Mouse (Mus musculus): ENCODE measurements at regions not wholly inside any gene's neighbourhood (a gene's known extent, or its start where the extent isn't known, plus 50 kb on each side); places are given as distances from the start of the nearest gene placed in this dataset.

DNA sequence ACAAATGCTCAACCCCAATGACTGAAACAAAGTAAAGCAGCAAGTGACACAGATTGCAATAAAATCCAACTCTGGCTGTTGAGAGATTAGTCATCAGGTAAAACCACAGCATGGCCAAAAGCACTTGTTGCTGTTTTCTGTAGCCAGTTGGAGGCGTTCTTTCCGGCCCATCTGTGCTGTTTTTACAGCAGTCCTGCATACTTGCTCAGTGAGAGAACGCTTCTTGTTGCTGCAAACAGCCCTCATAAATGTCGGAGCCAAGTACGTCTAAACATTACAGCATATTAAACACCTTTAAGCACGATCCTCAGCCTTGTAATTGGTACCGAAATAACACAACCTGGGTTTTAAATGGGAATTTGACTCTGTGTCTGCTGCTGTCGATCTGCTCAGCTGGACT lies 65.6 kb upstream of the Hs3st3a1 start:
- WGBS = 86% methylated on average over 8 of the region's 8 CpGs
- no peaks in the 10 kb centered on the region for H3K4me1 ChIP-seq (ENCODE audit: control insufficient read depth, insufficient read depth, low read length)
- no peaks in the 10 kb centered on the region for H3K36me3 ChIP-seq (replicated peaks; ENCODE audit: control insufficient read depth, insufficient read depth, low read depth, low read length)
- H3K9me3 ChIP-seq (replicated peaks; ENCODE audit: control insufficient read depth, low read length) = no peaks in the 10 kb centered on the region
- no peaks in the 10 kb centered on the region for H3K27me3 ChIP-seq (ENCODE audit: control insufficient read depth, insufficient read depth, low read length)
- H3K27ac ChIP-seq (replicated peaks; ENCODE audit: low read depth, low read length) = no peak overlapping the region
- no peak overlapping the region for H3K4me3 ChIP-seq (ENCODE audit: low read depth, low read length)
- H3K9ac ChIP-seq (replicated peaks; ENCODE audit: low read length) = no peak overlapping the region
- no peak for DNase-seq (ENCODE audit: low spot score)
- H3K4me2 ChIP-seq (ENCODE audit: low read depth, low read length) = no peak overlapping the region
- no peak for ATAC-seq (replicated peaks; ENCODE audit: insufficient number of reproducible peaks, low FRiP score, low TSS enrichment, low read depth)

- Histone ChIP-seq H3K9ac (replicated peaks; ENCODE audit: low read length) (no peak overlapping the region), H3K4me1 (ENCODE audit: control insufficient read depth, insufficient read depth, low read length) (no peaks in the 10 kb centered on the region), H3K4me2 (ENCODE audit: low read depth, low read length) (no peak overlapping the region), H3K4me3 (ENCODE audit: low read depth, low read length) (no peak overlapping the region), H3K36me3 (replicated peaks; ENCODE audit: control insufficient read depth, insufficient read depth, low read depth, low read length) (no peaks in the 10 kb centered on the region), H3K9me3 (replicated peaks; ENCODE audit: control insufficient read depth, low read length) (no peaks in the 10 kb centered on the region), H3K27ac (replicated peaks; ENCODE audit: low read depth, low read length) (no peak overlapping the region), H3K27me3 (ENCODE audit: control insufficient read depth, insufficient read depth, low read length) (no peaks in the 10 kb centered on the region)
- WGBS = 65% methylated on average over 11 of the region's 11 CpGs
- ATAC-seq (replicated peaks; ENCODE audit: insufficient number of reproducible peaks, low FRiP score, low TSS enrichment, low read depth) (no peak), DNase-seq (ENCODE audit: low spot score) (no peak)
These were observed 99.7 kb upstream of the Hs3st3a1 start for GRCm38 (mm10) chr11:64335456-64335855.

- no peak overlapping the region for H3K27ac ChIP-seq (replicated peaks; ENCODE audit: low read depth, low read length)
- no peak for ATAC-seq (replicated peaks; ENCODE audit: insufficient number of reproducible peaks, low FRiP score, low TSS enrichment, low read depth)
- H3K4me2 ChIP-seq (ENCODE audit: low read depth, low read length) = no peak overlapping the region
- no peak for DNase-seq (ENCODE audit: low spot score)
- H3K36me3 ChIP-seq (replicated peaks; ENCODE audit: control insufficient read depth, insufficient read depth, low read depth, low read length) = no peaks in the 10 kb centered on the region
- no peaks in the 10 kb centered on the region for H3K9me3 ChIP-seq (replicated peaks; ENCODE audit: control insufficient read depth, low read length)
- 88% methylated on average over 7 of the region's 7 CpGs for WGBS
- no peak overlapping the region for H3K4me3 ChIP-seq (ENCODE audit: low read depth, low read length)
- no peaks in the 10 kb centered on the region for H3K27me3 ChIP-seq (ENCODE audit: control insufficient read depth, insufficient read depth, low read length)
- no peaks in the 10 kb centered on the region for H3K4me1 ChIP-seq (ENCODE audit: control insufficient read depth, insufficient read depth, low read length)
- H3K9ac ChIP-seq (replicated peaks; ENCODE audit: low read length) = no peak overlapping the region
These were observed 102.7 kb upstream of the Hs3st3a1 start for GRCm38 (mm10) chr11:64332406-64332805.

- Histone ChIP-seq H3K9me3 (replicated peaks; ENCODE audit: control insufficient read depth, low read length) (no peaks in the 10 kb centered on the region), H3K27me3 (ENCODE audit: control insufficient read depth, insufficient read depth, low read length) (no peaks in the 10 kb centered on the region), H3K4me3 (ENCODE audit: low read depth, low read length) (no peak overlapping the region), H3K36me3 (replicated peaks; ENCODE audit: control insufficient read depth, insufficient read depth, low read depth, low read length) (no peaks in the 10 kb centered on the region), H3K4me2 (ENCODE audit: low read depth, low read length) (no peak overlapping the region), H3K9ac (replicated peaks; ENCODE audit: low read length) (no peak overlapping the region), H3K4me1 (ENCODE audit: control insufficient read depth, insufficient read depth, low read length) (no peaks in the 10 kb centered on the region), H3K27ac (replicated peaks; ENCODE audit: low read depth, low read length) (no peak overlapping the region)
- ATAC-seq (replicated peaks; ENCODE audit: insufficient number of reproducible peaks, low FRiP score, low TSS enrichment, low read depth) = no peak
- DNase-seq (ENCODE audit: low spot score) = no peak
- WGBS = 76% methylated on average over 5 of the region's 5 CpGs
These were observed 103.3 kb upstream of the Hs3st3a1 start for GRCm38 (mm10) chr11:64331811-64332210.

DNA sequence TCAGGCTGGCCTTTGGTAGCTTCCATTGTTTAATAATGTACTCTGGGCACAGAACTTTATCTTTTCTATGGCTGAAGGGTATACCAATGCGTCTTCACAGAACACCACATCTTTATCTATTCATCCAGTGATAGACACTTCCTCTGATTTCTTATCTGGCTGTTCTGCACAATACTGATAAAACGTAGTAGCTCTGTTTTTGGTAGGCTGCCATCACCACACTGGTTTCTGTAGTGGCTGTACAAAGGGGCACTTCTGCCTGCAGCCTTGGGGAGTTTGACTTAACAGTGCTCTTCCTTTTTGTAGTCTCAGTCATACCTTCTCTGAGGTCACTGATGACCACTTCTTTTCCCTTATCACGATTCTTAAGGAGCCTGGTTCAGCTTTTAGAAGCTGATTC lies 106.0 kb upstream of the Hs3st3a1 start:
- Histone ChIP-seq H3K27me3 (ENCODE audit: control insufficient read depth, insufficient read depth, low read length) (no peaks in the 10 kb centered on the region), H3K9me3 (replicated peaks; ENCODE audit: control insufficient read depth, low read length) (no peaks in the 10 kb centered on the region), H3K36me3 (replicated peaks; ENCODE audit: control insufficient read depth, insufficient read depth, low read depth, low read length) (no peaks in the 10 kb centered on the region), H3K9ac (replicated peaks; ENCODE audit: low read length) (no peak overlapping the region), H3K27ac (replicated peaks; ENCODE audit: low read depth, low read length) (no peak overlapping the region), H3K4me3 (ENCODE audit: low read depth, low read length) (no peak overlapping the region), H3K4me1 (ENCODE audit: control insufficient read depth, insufficient read depth, low read length) (no peaks in the 10 kb centered on the region), H3K4me2 (ENCODE audit: low read depth, low read length) (no peak overlapping the region)
- no peak for DNase-seq (ENCODE audit: low spot score)
- no peak for ATAC-seq (replicated peaks; ENCODE audit: insufficient number of reproducible peaks, low FRiP score, low TSS enrichment, low read depth)
- WGBS = 82% methylated on average over 3 of the region's 3 CpGs

DNA sequence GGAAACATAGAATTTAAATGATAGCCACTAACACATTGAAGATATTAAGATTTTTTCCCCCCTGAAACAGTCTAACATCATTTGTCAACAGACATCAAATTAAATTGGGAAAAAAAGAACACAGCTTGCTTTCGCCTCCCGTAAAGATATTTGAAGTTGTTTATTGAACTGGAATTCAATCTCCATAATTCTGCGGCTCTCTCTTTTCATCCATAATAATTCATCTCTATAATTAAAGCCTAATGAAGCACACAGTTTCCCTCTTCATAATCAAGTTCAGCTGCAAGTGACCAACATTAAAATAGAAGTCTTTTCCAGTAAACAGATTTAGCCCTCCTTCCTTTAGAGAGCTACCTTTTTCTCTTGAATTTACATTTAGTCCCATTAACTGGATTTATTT lies 107.4 kb upstream of the Hs3st3a1 start:
- no peak for ATAC-seq (replicated peaks; ENCODE audit: insufficient number of reproducible peaks, low FRiP score, low TSS enrichment, low read depth)
- no peak for DNase-seq (ENCODE audit: low spot score)
- no peak overlapping the region for H3K27ac ChIP-seq (replicated peaks; ENCODE audit: low read depth, low read length)
- no peaks in the 10 kb centered on the region for H3K36me3 ChIP-seq (replicated peaks; ENCODE audit: control insufficient read depth, insufficient read depth, low read depth, low read length)
- no peak overlapping the region for H3K4me2 ChIP-seq (ENCODE audit: low read depth, low read length)
- H3K9ac ChIP-seq (replicated peaks; ENCODE audit: low read length) = no peak overlapping the region
- no peaks in the 10 kb centered on the region for H3K9me3 ChIP-seq (replicated peaks; ENCODE audit: control insufficient read depth, low read length)
- H3K4me1 ChIP-seq (ENCODE audit: control insufficient read depth, insufficient read depth, low read length) = no peaks in the 10 kb centered on the region
- no peaks in the 10 kb centered on the region for H3K27me3 ChIP-seq (ENCODE audit: control insufficient read depth, insufficient read depth, low read length)
- WGBS = 67% methylated on average over 3 of the region's 3 CpGs
- H3K4me3 ChIP-seq (ENCODE audit: low read depth, low read length) = no peak overlapping the region

- Histone ChIP-seq H3K36me3 (replicated peaks; ENCODE audit: control insufficient read depth, insufficient read depth, low read depth, low read length) (no peaks in the 10 kb centered on the region), H3K4me2 (ENCODE audit: low read depth, low read length) (no peak overlapping the region), H3K9ac (replicated peaks; ENCODE audit: low read length) (no peak overlapping the region), H3K27me3 (ENCODE audit: control insufficient read depth, insufficient read depth, low read length) (no peaks in the 10 kb centered on the region), H3K27ac (replicated peaks; ENCODE audit: low read depth, low read length) (no peak overlapping the region), H3K9me3 (replicated peaks; ENCODE audit: control insufficient read depth, low read length) (no peaks in the 10 kb centered on the region), H3K4me1 (ENCODE audit: control insufficient read depth, insufficient read depth, low read length) (no peaks in the 10 kb centered on the region), H3K4me3 (ENCODE audit: low read depth, low read length) (no peak overlapping the region)
- 86% methylated on average over 7 of the region's 7 CpGs for WGBS
- ATAC-seq (replicated peaks; ENCODE audit: insufficient number of reproducible peaks, low FRiP score, low TSS enrichment, low read depth) = no peak
- no peak for DNase-seq (ENCODE audit: low spot score)
These were observed 108.5 kb upstream of the Hs3st3a1 start for GRCm38 (mm10) chr11:64326646-64327045.

DNA sequence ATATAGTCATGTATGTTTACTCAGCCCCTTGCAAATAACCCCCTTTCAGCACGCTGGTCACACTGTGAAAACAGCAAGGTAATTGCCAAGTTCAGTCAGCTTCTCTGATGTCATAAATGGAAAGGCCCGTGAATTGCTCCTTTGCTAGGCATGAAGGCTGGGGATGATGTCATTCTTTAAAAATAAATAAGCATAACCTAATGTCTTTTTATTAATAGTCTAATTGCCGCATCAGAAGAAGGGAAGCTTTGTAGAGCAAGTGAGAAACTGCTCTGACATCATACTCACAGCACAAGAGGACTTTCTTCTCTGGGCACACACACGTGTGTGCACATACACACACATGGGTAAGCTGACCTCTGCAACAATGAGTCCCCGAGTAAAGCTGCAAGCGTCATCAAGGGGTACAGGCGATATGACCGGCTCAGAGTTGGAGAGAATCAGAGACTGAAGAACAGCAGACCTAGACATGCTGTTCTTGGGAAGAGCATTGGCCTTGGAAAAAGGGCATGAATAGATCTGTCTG lies 113.2 kb upstream of the Hs3st3a1 start:
- Histone ChIP-seq H3K9me3 (replicated peaks; ENCODE audit: control insufficient read depth, low read length) (no peaks in the 10 kb centered on the region), H3K4me3 (ENCODE audit: low read depth, low read length) (no peak overlapping the region), H3K27ac (replicated peaks; ENCODE audit: low read depth, low read length) (no peak overlapping the region), H3K27me3 (ENCODE audit: control insufficient read depth, insufficient read depth, low read length) (no peaks in the 10 kb centered on the region), H3K9ac (replicated peaks; ENCODE audit: low read length) (no peak overlapping the region), H3K4me2 (ENCODE audit: low read depth, low read length) (no peak overlapping the region), H3K4me1 (ENCODE audit: control insufficient read depth, insufficient read depth, low read length) (no peaks in the 10 kb centered on the region), H3K36me3 (replicated peaks; ENCODE audit: control insufficient read depth, insufficient read depth, low read depth, low read length) (no peaks in the 10 kb centered on the region)
- DNase-seq (ENCODE audit: low spot score) (no peak), ATAC-seq (replicated peaks; ENCODE audit: insufficient number of reproducible peaks, low FRiP score, low TSS enrichment, low read depth) (no peak)
- 84% methylated on average over 8 of the region's 8 CpGs for WGBS

All from embryonic facial prominence, embryonic 11.5 days (tissue).